Mouse (Mus musculus) stomach, embryonic 15.5 days (tissue): ENCODE measurements around the gene Wasf2. TPM values are rescaled to one million over a fixed set of nuclear protein-coding genes. Genes with fewer than 3 reads are reported as not detected.

ENCODE experiments used
- ATAC-seq: fragments of 200-750 bp; cut with Nextera tagmentation; 2 replicates; pipeline ENCODE4 v1.8.0; 2017; ENCODE audit warnings: low read depth, moderate number of reproducible peaks, moderate TSS enrichment; ENCODE audit not compliant: insufficient read depth, low FRiP score
- H3K27ac ChIP-seq: fragments of 300-500 bp; sonication (generic); 2 replicates; pipeline ENCODE4 v1.5.1; 2015; ENCODE audit warnings: mild to moderate bottlenecking, inconsistent platforms
- H3K27me3 ChIP-seq: fragments of 300-500 bp; sonication (generic); replicated peaks from 2 replicates; pipeline ENCODE4 v1.6.1; 2015; ENCODE audit warnings: inconsistent platforms
- H3K36me3 ChIP-seq: fragments of 300-500 bp; sonication (generic); 2 replicates; pipeline ENCODE4 v1.6.1; 2015; ENCODE audit warnings: inconsistent platforms
- H3K4me1 ChIP-seq: fragments of 300-500 bp; sonication (generic); 2 replicates; pipeline ENCODE4 v1.6.1; 2015; ENCODE audit warnings: inconsistent platforms
- H3K4me2 ChIP-seq: fragments of 300-500 bp; sonication (generic); 2 replicates; pipeline ENCODE4 v1.6.1; 2015; ENCODE audit warnings: mild to moderate bottlenecking, inconsistent platforms
- H3K4me3 ChIP-seq: fragments of 300-500 bp; sonication (generic); replicated peaks from 2 replicates; pipeline ENCODE4 v1.5.1; 2015; ENCODE audit warnings: inconsistent platforms
- H3K9ac ChIP-seq: fragments of 300-500 bp; sonication (generic); 2 replicates; pipeline ENCODE4 v1.6.1; 2015; ENCODE audit warnings: inconsistent platforms
- H3K9me3 ChIP-seq: fragments of 300-500 bp; sonication (generic); 2 replicates; pipeline ENCODE4 v1.6.1; 2016; ENCODE audit warnings: inconsistent platforms
- WGBS: fragments of 180-500 bp; shearing (Covaris S2); methylation state at CpG from one replicate; pipeline ENCODE4 v1.1.7; 2015; 5-methylcytosine and 5-hydroxymethylcytosine counted together
- polyA plus RNA-seq: library from polyadenylated mRNA; unstranded; fragments of >200 nt; fragmentation: Nextera tagmentation; extraction: Ambion mirVana; gene quantifications from 2 replicates; pipeline ENCODE4 v1.2.1, GENCODE M21; 2015

The Wasf2 gene
- polyA plus RNA-seq, 1 experiment from 2014 or later = 109 TPM

DNA sequence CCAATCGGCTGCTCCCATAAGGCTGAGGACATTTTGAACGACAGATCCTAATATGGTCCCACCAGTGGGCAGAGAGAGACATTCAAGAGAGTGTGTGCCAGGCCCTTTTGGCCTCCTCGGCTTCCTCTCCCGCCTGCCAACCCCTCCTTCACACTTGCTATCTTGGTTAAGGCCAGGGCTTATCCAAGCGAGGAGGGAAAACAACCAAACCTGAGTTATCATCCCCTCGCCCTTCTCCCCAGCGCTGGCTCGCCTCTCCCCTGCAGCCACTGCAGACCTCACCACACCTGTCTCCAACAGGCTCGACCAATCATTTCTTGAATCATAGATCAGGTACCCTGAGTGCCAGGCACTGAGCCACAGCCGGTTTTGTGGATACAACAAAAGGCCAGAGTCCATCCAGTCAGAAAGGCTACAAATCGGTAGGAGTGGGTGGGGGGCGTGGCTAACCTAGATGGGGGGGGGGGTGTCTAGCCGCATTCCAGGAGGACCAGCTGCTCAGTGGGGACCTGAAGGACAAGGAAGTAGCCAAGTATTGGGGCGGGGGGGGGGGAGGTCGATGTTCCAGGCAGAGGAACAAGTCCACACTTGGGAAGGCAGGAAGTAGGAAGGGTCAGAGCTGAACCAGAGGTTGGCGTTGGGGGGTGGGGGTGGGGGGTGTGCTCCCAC lies 26.6 kb upstream of the Wasf2 start:
- no peaks in the 10 kb centered on the region for H3K9me3 ChIP-seq
- ATAC-seq = peak; percentile 88
- H3K4me1 ChIP-seq = peaks cover 32% of the 10 kb centered on the region
- no peaks in the 10 kb centered on the region for H3K27me3 ChIP-seq
- H3K4me2 ChIP-seq = peak overlapping the region; percentile 27
- H3K27ac ChIP-seq = peak overlapping the region; percentile 91
- no peaks in the 10 kb centered on the region for H3K36me3 ChIP-seq
- H3K9ac ChIP-seq = no peak overlapping the region
- no peak overlapping the region for H3K4me3 ChIP-seq
- WGBS = 26% methylated on average over 16 of the region's 16 CpGs

DNA sequence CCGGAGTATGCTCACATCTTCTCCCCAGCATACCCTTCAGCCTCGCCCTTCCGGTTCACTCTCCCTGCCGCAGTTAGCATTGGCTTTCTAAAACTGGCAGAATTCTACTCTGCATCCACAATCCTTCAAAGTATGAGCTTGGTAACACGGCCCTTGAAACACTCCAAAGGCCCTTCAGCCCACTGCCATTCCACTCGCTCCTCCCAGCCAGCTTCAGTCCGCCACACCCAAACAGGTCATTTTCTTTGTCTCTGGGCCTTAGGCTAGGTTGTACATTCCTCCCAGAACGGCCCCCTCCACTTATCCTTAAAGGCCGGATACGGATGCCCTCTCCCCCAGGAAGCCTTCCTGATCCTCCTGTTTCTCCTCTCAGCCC lies 26.1 kb upstream of the Wasf2 start:
- no peaks in the 10 kb centered on the region for H3K27me3 ChIP-seq
- peak overlapping the region; percentile 27 for H3K4me2 ChIP-seq
- no peak; the same call in 1 of the 2 replicates for ATAC-seq
- H3K4me1 ChIP-seq = peaks cover 35% of the 10 kb centered on the region
- H3K36me3 ChIP-seq = no peaks in the 10 kb centered on the region
- H3K9me3 ChIP-seq = no peaks in the 10 kb centered on the region
- 28% methylated on average over 10 of the region's 10 CpGs for WGBS
- no peak overlapping the region for H3K4me3 ChIP-seq
- H3K27ac ChIP-seq = peak overlapping the region; percentile 91
- H3K9ac ChIP-seq = no peak overlapping the region

DNA sequence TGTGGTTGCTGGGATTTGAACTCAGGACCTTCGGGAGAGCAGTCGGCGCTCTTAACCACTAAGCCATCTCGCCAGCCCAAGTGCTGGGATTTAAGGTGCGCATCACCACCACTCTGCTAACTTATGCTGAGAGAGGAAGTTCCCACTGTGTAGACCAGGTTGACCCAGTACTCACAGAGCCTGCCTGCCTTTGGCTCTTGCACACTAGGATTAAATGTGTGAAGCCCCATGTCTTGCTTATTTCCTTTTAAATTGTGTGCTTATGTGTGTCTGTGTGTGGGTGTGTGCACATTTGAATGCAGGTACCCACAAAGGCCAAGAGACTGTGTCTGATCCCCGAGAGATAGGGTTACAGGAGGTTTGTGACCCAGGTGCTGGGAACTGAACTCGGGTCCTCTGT lies 23.6 kb upstream of the Wasf2 start:
- Histone ChIP-seq H3K27ac (no peak overlapping the region), H3K9me3 (no peaks in the 10 kb centered on the region), H3K27me3 (no peaks in the 10 kb centered on the region), H3K4me2 (no peak overlapping the region), H3K9ac (no peak overlapping the region), H3K36me3 (no peaks in the 10 kb centered on the region), H3K4me1 (peaks cover 33% of the 10 kb centered on the region), H3K4me3 (no peak overlapping the region)
- WGBS = 96% methylated on average over 7 of the region's 7 CpGs
- ATAC-seq = no peak

DNA sequence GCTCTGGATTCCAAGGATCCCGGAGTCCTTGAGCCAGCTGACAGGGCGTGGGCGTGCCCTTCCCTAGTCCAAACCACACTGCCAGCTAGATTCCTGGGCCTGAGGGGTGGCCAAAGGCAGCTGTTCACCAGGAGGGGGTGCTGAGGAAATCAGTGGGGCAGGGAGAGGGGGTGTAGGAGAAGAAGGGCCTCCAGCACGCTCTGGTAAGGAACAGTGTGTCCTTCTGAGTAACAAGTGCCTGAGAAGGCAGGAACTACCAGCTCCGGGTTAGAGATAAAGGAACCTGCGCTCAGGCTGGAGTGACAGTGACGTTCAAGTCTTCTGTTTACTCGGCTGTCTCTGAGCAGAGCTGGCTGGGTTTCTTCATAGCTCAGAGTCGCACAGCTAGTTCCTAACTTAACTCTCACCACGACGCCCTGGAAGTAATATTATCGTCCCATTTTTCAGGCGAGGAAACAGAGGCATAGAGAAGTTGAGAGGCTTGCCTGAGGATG lies 22.5 kb upstream of the Wasf2 start:
- H3K9me3 ChIP-seq = no peaks in the 10 kb centered on the region
- no peaks in the 10 kb centered on the region for H3K36me3 ChIP-seq
- peaks cover 28% of the 10 kb centered on the region for H3K4me1 ChIP-seq
- WGBS = 43% methylated on average over 13 of the region's 13 CpGs
- no peak overlapping the region for H3K4me3 ChIP-seq
- no peak for ATAC-seq
- H3K27ac ChIP-seq = peak overlapping the region; percentile 57
- no peak overlapping the region for H3K9ac ChIP-seq
- no peak overlapping the region for H3K4me2 ChIP-seq
- no peaks in the 10 kb centered on the region for H3K27me3 ChIP-seq

DNA sequence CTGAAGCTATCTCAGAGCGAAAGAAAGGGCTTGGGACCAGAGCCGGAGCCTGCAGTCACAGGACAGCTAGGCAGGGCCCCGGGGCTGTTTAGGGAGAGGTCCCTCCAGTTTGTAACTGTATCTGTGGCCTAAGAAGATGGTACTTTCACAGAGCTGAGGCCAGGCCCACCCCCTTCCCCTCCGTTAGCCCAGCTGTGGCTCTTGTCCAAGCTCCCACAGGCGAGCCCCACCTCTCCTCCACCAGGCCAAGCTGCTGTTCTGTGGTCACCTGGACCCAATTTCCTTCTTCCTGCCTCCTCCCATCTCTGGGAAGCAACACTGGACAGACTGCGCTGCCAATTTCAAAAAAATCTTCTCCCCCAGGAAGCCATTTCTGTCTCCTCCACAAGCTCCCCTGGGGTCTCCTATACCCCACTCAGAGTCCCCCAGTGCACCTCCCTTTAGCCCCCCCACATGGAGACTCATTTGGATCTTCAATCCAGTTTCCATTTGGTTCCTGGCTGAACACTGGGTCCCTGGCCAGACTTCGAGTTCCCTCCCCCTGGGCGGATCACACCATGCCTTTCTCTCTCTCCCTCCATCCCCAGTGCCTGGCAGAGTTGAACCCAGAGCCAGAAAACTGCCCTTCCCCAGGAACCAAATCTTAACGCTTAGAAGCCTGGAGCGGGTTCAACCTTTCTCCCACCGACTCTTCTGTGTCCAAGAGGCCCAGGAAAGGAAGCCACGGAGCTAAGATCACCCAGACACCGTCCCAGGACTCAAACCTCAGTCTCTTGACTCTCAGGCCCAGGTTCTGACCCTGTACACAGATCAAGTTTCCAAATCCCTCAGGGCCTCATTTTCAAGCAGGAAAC lies 21.6 kb upstream of the Wasf2 start:
- H3K4me3 ChIP-seq = no peak overlapping the region
- H3K4me2 ChIP-seq = no peak overlapping the region
- WGBS = 62% methylated on average over 13 of the region's 13 CpGs
- H3K36me3 ChIP-seq = no peaks in the 10 kb centered on the region
- ATAC-seq = no peak
- H3K27me3 ChIP-seq = no peaks in the 10 kb centered on the region
- H3K9ac ChIP-seq = no peak overlapping the region
- no peaks in the 10 kb centered on the region for H3K9me3 ChIP-seq
- H3K27ac ChIP-seq = peak overlapping the region; percentile 57; the same call in 1 of the 2 replicates
- peaks cover 20% of the 10 kb centered on the region for H3K4me1 ChIP-seq

DNA sequence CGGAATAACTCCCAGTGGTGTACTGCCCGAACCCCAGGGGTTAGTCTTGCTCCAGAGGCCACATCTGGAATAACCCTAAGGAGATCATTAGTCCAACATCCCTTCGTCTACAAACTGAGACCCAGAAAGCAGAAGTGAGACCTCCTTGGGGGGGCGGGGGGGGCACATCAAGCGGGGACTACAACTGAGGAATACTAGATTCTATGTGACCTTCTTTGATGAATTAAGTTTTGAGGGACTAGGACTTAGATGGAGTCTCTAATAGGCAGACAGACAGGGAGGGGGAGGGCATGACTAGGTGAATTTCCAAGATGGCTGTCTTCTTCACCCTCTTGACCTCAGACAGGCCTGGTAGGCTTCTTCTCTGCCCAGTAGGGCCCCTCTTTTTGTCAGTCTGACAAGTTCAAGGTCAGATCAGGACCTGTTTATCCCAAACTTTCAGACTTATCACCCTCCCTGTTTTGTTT lies 20.9 kb upstream of the Wasf2 start:
- ATAC-seq = no peak
- H3K4me1 ChIP-seq = peaks cover 15% of the 10 kb centered on the region
- no peak overlapping the region for H3K4me3 ChIP-seq
- WGBS = 70% methylated on average over 5 of the region's 5 CpGs
- H3K9me3 ChIP-seq = no peaks in the 10 kb centered on the region
- H3K9ac ChIP-seq = no peak overlapping the region
- no peaks in the 10 kb centered on the region for H3K27me3 ChIP-seq
- no peaks in the 10 kb centered on the region for H3K36me3 ChIP-seq
- H3K4me2 ChIP-seq = no peak overlapping the region
- no peak overlapping the region for H3K27ac ChIP-seq

DNA sequence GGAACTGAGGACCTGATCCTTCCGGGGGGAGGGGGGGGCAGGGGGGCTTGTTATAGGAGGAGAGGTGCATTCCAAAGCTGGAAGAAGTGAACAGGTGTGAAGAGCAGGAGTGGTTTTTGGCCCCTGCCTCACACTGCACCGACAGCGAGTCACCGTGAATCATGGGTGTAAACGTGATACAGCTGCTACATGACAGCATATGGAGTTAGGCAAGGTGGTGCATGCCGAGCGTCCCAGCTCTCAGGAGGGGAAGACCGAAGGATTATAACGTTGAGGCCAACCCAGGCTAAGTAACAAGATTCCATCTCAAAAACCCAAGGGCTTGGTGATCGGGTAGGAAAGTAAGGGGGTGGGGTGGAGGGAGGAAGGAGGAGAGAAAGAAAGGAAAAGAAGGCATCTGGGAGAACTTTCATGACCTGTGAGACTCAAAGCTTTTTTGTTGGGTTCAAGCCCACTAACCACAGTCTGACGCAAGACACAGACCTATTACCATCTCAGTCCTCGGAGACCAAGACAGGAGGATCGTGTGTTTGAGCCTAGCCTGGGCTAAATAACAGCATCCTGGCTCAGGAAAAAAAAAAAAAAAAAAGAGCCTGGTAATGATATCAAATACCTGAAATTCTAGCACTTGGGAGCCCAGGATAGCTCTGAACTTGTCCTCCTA lies 18.0 kb upstream of the Wasf2 start:
- Histone ChIP-seq H3K4me3 (no peak overlapping the region), H3K27ac (no peak overlapping the region), H3K4me1 (peaks cover 22% of the 10 kb centered on the region), H3K9ac (no peak overlapping the region), H3K27me3 (no peaks in the 10 kb centered on the region), H3K4me2 (no peak overlapping the region), H3K36me3 (no peaks in the 10 kb centered on the region), H3K9me3 (no peaks in the 10 kb centered on the region)
- ATAC-seq = no peak
- 36% methylated on average over 13 of the region's 13 CpGs for WGBS

DNA sequence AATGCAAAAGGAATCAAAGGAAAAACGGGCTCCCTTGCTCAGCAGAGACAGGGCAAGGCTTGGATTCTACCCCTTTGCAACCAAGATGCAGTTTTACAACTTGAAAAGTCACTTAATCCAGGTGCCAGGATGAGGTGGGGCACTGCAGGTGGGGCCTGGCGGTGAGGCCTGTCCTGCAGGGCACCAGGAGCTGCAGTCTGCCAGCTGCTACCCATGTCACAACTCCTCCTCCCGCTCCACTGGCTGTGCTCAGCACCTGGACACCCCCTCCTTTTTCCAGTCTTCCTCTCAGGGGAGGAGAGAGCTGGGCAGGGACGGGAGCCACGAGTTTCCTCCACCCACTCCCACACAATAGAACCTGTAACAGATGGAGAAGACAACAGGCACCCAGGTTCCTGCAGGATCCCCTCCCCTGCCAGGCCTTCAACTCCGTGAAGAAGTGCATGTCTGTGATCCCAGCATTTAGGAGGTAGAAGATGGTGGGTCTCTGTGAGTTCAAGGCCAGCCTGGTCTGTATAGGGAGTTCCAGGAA lies 16.9 kb upstream of the Wasf2 start:
- Histone ChIP-seq H3K4me3 (no peak overlapping the region), H3K27ac (peak overlapping the region; percentile 21; the same call in 1 of the 2 replicates), H3K9ac (no peak overlapping the region), H3K27me3 (no peaks in the 10 kb centered on the region), H3K4me2 (no peak overlapping the region), H3K9me3 (no peaks in the 10 kb centered on the region), H3K36me3 (no peaks in the 10 kb centered on the region), H3K4me1 (peaks cover 21% of the 10 kb centered on the region)
- ATAC-seq = no peak
- WGBS = 50% methylated on average over 6 of the region's 6 CpGs

DNA sequence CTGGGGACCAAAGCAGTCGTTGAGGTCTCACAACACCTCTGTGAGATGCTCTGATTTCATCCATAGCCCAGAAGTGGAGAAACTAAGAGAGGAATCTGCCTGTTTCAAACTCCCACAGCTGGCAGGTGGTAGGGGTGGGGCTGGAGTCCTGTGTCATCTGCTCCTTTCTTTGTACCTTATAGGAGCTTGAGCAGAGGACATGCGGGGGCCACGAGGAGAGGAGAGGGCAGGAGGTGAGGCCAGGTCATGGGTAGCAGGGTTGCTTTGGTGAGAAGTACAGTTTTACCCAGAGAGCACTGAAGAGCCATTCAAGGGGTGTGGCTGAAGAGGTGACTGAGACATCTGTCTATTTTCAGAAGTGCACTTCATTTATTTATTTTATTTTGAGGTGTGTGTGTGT lies 15.5 kb upstream of the Wasf2 start:
- WGBS = 80% methylated on average over 3 of the region's 3 CpGs
- H3K9me3 ChIP-seq = no peaks in the 10 kb centered on the region
- no peak overlapping the region for H3K4me3 ChIP-seq
- no peak overlapping the region for H3K9ac ChIP-seq
- no peaks in the 10 kb centered on the region for H3K27me3 ChIP-seq
- no peak overlapping the region for H3K27ac ChIP-seq
- peaks cover 23% of the 10 kb centered on the region for H3K4me1 ChIP-seq
- no peak overlapping the region for H3K4me2 ChIP-seq
- no peaks in the 10 kb centered on the region for H3K36me3 ChIP-seq
- ATAC-seq = no peak

DNA sequence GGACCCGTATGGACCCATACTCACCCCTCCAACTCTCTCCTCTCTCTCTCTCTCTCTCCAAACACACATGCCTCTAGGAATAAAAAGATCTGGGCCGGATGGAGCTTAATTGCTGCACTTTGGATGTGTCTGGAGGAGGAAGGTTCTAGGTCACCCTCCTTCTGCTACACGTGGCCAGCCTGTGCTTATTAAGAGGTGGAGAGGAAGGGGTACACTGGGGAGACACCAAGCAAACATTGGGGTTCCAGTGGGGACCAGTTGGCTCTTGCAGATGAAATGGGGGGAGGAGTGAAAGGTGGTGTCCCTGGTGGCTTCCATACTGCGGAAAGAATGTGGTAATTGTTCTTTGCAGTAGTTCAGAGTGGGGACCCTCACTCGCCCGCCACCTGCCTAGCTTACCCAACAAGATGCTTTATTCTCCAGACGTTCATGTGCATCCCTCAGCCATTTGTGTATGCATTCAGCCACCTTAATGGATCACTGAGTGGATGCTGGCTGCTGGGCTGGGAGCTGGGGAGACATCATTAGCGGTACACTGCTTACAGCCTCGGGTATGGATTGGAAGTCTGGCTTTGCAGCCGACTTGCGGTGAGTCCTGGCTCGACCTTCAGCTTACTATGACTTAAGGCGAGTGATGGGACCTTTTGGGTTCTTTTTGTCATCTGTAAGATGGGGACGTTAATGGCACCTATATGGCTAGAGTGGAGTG lies 14.4 kb upstream of the Wasf2 start:
- no peaks in the 10 kb centered on the region for H3K27me3 ChIP-seq
- H3K9ac ChIP-seq = no peak overlapping the region
- no peak overlapping the region for H3K4me3 ChIP-seq
- no peak overlapping the region for H3K4me2 ChIP-seq
- no peaks in the 10 kb centered on the region for H3K9me3 ChIP-seq
- H3K36me3 ChIP-seq = no peaks in the 10 kb centered on the region
- 68% methylated on average over 14 of the region's 14 CpGs for WGBS
- H3K27ac ChIP-seq = no peak overlapping the region
- ATAC-seq = no peak
- peaks cover 27% of the 10 kb centered on the region for H3K4me1 ChIP-seq

DNA sequence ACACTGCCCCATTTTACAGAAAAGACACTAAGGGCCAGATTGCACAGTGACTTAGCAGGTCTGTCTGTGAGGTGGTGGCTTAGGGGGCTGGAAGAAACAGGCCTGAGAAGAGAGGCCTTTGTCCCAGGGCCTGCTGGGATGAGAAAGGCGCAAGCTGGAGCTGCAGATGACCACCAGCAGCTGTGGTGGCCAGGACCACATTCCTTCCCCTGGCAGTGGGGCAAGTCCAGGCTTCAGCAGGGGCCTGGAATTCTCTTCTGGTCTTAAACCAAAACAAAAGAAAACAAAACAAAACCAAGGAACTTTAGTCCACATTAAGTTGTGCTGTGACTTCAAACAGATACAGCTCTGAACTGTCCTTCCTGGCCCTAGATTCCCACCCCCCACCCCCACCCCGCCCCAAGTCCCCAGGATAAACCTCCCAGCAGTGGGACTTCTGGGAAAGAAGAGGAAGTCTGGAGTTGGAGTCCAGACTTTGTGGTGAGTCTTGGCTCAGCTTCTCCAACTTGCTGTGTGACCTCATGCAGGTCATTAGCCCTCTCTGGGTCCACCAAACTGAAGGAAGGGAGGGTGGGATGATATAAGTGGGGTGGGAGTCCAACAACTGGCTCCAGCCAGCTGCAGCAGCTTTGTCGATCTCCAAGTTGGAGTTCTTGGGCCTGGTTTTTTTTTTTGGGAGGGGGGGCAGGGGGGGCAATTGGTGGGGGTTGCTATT lies 13.4 kb upstream of the Wasf2 start:
- 0 out of 2 replicates have a peak, but pooled peaks have one; percentile 9 for ATAC-seq
- Histone ChIP-seq H3K27me3 (no peaks in the 10 kb centered on the region), H3K4me2 (peak overlapping the region; percentile 48), H3K9ac (no peak overlapping the region), H3K4me3 (no peak overlapping the region), H3K36me3 (no peaks in the 10 kb centered on the region), H3K4me1 (peaks cover 29% of the 10 kb centered on the region), H3K9me3 (no peaks in the 10 kb centered on the region), H3K27ac (peak overlapping the region; percentile 98)
- 42% methylated on average over 3 of the region's 3 CpGs for WGBS
